Mouse (Mus musculus) cerebellum, adult 2 months (tissue): Measurements from ENCODE around the gene Zfp948. TPM values are rescaled to one million over a fixed set of nuclear protein-coding genes. Genes with fewer than 3 reads are reported as not detected.

Experiments used
- DNase-seq, 2 experiments: peaks; one replicate each; pipeline ENCODE4 v3.0.0; 2021
- H3K27ac ChIP-seq: fragments of 200-500 bp; 2 replicates; pipeline ENCODE4 v1.5.1; 2012; ENCODE audit warnings: low read length, control low read depth, inconsistent platforms; ENCODE audit not compliant: insufficient read depth
- H3K27me3 ChIP-seq: fragments of 200-500 bp; 2 replicates; pipeline ENCODE4 v1.6.1; 2012; ENCODE audit warnings: inconsistent platforms, mild to moderate bottlenecking, low read length, moderate library complexity; ENCODE audit not compliant: control insufficient read depth, insufficient read depth
- H3K4me1 ChIP-seq: fragments of 200-500 bp; 2 replicates; pipeline ENCODE4 v1.6.1; 2011; ENCODE audit warnings: low read length; ENCODE audit not compliant: control insufficient read depth, insufficient read depth
- H3K4me3 ChIP-seq: fragments of 200-500 bp; replicated peaks from 2 replicates; pipeline ENCODE3; 2011; ENCODE audit warnings: mild to moderate bottlenecking, low read depth, low read length, control low read depth; ENCODE audit not compliant: insufficient read depth
- CTCF ChIP-seq: fragments of 200-500 bp; IDR thresholded peaks from 2 replicates; pipeline ENCODE4 v1.5.1; 2011; ENCODE audit warnings: low read depth, mild to moderate bottlenecking, control low read depth, low read length, moderate library complexity, borderline replicate concordance; ENCODE audit not compliant: insufficient read depth
- POLR2A ChIP-seq: fragments of 200-500 bp; IDR thresholded peaks from 2 replicates; pipeline ENCODE4 v1.6.1; 2011; ENCODE audit warnings: low read length, control low read depth, borderline replicate concordance; ENCODE audit not compliant: insufficient read depth
- WGBS: fragments of 180-500 bp; shearing (Covaris S2); methylation state at CpG from one replicate; pipeline ENCODE4 v1.1.7; 2018; 5-methylcytosine and 5-hydroxymethylcytosine counted together
- polyA plus RNA-seq: library from polyadenylated mRNA; depleted of rRNA; stranded (reverse); fragments of >200 nt; gene quantifications from 2 replicates; pipeline ENCODE4 v1.2.3, GENCODE M21; 2012

Gene Zfp948
- polyA plus RNA-seq, 1 experiment, result 8.9 TPM

DNA sequence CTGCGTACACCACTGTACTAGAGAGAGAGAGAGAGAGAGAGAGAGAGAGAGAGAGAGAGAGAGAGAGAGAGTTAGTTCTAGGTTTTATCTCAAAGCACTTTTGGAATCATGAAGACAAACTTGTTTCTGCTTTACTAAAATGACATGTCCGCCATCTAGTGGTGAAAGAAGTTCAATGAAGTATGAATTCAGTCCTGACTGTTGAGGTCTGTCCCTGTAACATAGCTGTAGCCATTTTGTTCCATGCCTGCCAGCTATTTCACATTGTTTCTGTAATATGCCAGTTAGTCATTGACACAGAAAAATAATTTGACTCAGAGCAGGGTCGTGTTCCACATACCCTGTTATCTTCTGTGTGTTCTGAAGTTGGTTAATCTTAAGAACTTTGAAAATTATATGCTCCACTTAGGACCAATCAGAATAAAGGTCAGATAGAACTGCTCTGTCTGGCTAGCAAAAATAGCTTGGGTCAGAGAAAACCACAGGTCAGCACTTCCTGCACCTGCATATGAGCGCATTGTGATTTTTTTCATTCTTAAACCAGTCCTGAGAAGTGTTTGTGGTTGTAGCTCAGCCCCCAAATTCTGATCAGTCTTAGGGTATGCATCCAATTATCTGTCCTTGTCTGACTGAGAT is 32.2 kb upstream of the Zfp948 start:
- H3K4me1 ChIP-seq, result peaks cover 3% of the 10 kb centered on the region; the same call in 1 of the 2 replicates
- no peaks in the 10 kb centered on the region for H3K27me3 ChIP-seq
- DNase-seq, result peak; percentile 23 to 83
- WGBS, result 2% methylated on average over 4 of the region's 4 CpGs
- H3K4me3 ChIP-seq, result no peak overlapping the region
- peak overlapping the region; percentile 29 for H3K27ac ChIP-seq
- TF ChIP-seq CTCF (peak; percentile 50; the same call in 1 of the 2 replicates), POLR2A (no peak)

DNA sequence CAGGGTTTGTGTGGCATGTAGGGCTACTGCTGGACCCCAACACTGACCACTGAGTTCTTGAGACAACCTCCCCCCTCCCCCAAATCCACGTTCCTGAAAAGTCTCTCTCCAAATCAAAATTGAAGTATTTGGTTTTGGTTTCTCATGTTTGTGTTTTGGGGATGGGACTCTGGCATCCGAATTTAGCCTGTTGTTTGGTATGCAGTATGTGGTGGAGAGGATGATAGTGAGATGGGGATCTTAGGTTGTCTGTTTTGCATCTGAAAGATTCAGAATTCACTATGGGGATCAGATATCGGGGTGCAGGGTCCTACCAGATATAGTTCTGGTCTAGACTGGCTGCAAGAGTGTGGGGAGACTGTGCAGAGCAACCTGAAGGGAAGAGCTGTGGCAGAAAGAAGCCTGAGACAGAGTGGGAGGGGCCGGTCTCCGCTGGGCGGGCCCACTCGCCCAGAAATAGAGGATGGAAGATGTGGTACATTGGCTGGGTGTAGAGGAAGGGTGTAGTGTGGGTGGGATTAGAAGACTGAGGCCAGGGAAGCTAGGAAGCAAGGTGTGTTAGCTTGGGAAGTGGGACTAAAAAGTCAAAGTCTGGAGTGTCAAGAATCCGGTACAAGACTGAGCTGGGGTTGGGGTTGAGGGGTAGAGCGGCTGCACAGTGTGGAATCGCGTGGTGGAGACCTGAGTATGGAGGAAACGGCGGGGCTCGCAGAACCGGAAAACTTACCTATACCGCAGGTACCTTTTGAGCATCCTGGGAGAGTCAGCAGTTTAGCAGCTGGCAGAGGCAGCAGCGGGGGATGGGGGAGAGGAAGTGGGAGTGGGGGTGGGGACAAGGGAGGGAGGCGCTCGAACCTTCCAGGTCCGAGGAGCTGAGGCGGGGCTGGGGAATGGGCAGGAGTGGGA is 31.5 kb upstream of the Zfp948 start, which contains the start of gene Zfp52:
Zfp52 (plus strand) TSS at position 444 of the 906 bp plus-strand sequence.
- DNase-seq, result peak; percentile 68 to 73
- H3K4me1 ChIP-seq, result peaks cover 3% of the 10 kb centered on the region; the same call in 1 of the 2 replicates
- peak within 1 kb of the TSS; percentile 85 for H3K4me3 ChIP-seq
- TF ChIP-seq POLR2A, result 0 out of 2 replicates have a peak, but pooled peaks have one; percentile 38
- TF ChIP-seq CTCF, result no peak
- H3K27me3 ChIP-seq, result no peaks in the 10 kb centered on the region
- peak within 1 kb of the TSS; percentile 29 for H3K27ac ChIP-seq
- WGBS, result 4% methylated on average over 20 of the region's 21 CpGs

DNA sequence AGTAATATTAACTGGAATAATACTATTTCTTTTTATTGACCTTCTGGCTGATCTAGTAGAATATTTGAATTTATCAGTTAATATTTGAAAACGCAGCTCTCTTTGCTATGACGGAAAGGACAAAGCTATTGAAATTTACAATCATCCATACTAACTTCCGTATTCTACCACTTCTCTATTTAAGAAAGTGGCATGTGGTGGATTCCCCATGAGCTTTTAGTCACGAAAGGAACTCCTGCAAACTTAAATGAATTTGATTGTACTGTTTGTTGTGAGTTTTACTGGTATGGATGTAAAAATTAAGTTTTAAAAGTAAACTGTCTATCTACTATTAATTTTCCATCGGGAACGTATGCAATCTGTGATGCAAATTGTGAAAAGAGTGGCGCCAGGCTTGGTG is 30.7 kb upstream of the Zfp948 start:
- TF ChIP-seq CTCF, result no peak
- no peak for TF ChIP-seq POLR2A
- peaks cover 3% of the 10 kb centered on the region; the same call in 1 of the 2 replicates for H3K4me1 ChIP-seq
- H3K27ac ChIP-seq, result no peak overlapping the region
- DNase-seq, result no peak
- 48% methylated on average over 7 of the region's 7 CpGs for WGBS
- H3K27me3 ChIP-seq, result no peaks in the 10 kb centered on the region
- H3K4me3 ChIP-seq, result peak overlapping the region; percentile 85

DNA sequence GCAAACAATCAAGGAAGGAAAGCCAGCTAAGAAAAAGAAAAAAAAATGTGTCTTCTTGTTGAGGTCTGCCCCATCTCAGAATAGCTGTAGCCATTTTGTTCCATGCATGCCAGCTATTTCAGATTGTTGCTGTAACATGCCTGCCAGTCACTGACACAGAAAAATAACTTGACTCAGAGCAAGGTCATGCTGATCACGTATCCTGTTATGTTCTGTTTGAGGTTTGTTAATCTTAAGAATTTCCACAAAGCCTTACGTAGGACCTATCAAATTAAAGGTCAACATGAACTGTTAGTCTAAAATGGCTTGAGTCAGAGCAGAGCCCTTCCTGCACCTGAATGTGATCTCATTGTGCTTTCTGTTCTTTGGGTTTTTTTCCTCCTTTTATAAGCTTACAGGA is 30.1 kb upstream of the Zfp948 start:
- TF ChIP-seq CTCF, result no peak
- TF ChIP-seq POLR2A, result no peak
- Histone ChIP-seq H3K27ac (no peak overlapping the region), H3K27me3 (no peaks in the 10 kb centered on the region), H3K4me3 (no peak overlapping the region), H3K4me1 (peaks cover 3% of the 10 kb centered on the region; the same call in 1 of the 2 replicates)
- WGBS, result 79% methylated on average over 2 of the region's 2 CpGs
- no peak for DNase-seq

DNA sequence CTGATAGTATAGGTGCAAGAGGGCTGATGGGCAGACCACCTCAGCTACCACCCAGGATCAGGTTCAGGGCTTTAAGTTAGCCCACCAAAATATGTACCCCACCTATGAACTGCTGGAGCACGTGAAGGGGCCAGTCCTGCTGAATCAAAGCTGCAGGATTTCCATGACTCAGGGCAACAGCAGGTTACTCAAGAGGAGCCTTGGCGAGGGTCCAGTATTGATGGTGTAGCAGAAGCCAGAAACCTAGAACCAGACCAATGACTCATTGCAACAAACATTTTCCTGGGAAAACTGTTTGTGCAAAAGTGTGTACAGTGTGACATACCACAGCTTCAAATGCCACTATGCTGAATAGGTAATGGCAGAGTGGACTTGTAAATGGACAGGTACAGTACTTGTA is 9.0 kb upstream of the Zfp948 start:
- H3K27me3 ChIP-seq, result no peaks in the 10 kb centered on the region
- H3K4me1 ChIP-seq, result 0 out of 2 replicates have a peak, but pooled peaks cover 5% of the 10 kb centered on the region
- no peak overlapping the region for H3K4me3 ChIP-seq
- DNase-seq, result peak; percentile 26 to 58
- no peak overlapping the region for H3K27ac ChIP-seq
- TF ChIP-seq CTCF (no peak), POLR2A (no peak)
- WGBS, result 48% methylated on average over 2 of the region's 2 CpGs

DNA sequence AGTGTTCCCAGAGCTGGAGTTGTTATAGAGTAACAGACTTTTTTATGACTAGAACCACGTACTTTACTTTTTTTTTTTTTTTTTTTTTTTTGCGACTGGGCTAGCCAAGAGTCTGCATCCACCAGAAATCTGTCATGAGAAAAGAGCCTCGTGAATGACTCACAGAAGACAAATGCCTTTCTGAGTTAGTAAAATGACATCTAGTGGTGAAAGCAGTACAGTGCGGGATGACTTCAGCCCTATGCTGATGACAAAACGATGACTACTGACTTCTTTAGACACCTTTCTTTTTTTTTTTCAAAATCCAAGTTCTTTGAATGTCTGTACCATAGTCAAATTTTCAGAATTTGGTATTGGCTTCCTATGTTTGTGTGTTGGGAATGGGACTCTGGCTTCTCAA is 588 bp upstream of the Zfp948 start:
- WGBS, result under 1% methylated on average over 5 of the region's 5 CpGs
- TF ChIP-seq POLR2A (no peak), CTCF (peak; percentile 31; the same call in 1 of the 2 replicates)
- H3K27ac ChIP-seq, result peak overlapping the region; percentile 80; the same call in 1 of the 2 replicates
- no peak overlapping the region for H3K4me3 ChIP-seq
- peak; percentile 38 to 73 for DNase-seq
- no peaks in the 10 kb centered on the region for H3K27me3 ChIP-seq
- H3K4me1 ChIP-seq, result no peaks in the 10 kb centered on the region; the same call in none of the 2 replicates

DNA sequence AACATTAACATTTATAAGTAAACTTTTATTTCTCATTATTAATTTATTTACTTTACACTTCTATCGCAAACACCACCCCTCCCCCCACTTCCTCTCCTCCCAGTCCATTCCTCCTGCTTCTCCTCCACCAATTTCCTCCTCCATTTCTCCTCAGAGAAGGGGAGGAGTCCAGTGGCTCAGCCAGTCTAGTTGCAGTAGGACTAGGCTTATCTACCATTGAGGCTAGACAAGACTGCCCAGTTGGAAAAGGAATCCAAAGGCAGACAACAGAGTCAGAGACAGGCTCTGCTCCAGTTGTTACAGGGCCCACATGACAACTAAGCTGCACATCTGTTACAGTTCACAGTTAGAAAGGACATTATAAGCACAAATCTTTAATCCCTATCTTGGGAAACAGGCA is 888 bp downstream of the Zfp948 start:
- DNase-seq, result peak in 1 of 2 experiments; percentile 10
- H3K4me3 ChIP-seq, result peak overlapping the region; percentile 42

DNA sequence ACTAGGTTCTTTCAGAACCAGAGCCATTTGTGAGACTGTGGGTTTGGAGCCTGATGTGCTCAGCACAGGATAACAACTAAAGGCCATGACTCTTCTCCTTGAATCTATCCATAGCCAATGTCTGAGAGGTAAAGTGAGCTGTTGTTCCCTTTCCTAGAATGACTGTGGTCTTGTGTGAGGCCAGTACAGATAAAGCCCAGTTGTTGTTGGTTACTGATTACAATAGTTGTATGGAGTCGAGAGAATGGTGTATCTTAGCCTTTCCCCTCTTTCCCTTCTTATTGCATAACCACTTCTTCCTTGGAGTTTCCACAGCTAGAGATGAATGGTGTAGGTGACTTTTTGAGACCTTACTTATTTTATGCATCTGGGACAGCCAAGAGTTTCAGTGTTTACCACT is 12.3 kb downstream of the Zfp948 start:
- TF ChIP-seq CTCF (no peak), POLR2A (no peak)
- Histone ChIP-seq H3K4me3 (no peak overlapping the region), H3K27ac (no peak overlapping the region), H3K27me3 (no peaks in the 10 kb centered on the region), H3K4me1 (no peaks in the 10 kb centered on the region)
- 91% methylated on average over 1 of the region's 1 CpGs for whole genome bisulfite sequencing
- DNase-seq, result no peak

More for the DNA sequence above, 888 bp downstream of the Zfp948 start:
- no peak overlapping the region for H3K27ac ChIP-seq
- no peaks in the 10 kb centered on the region for H3K27me3 ChIP-seq
- WGBS, result 57% methylated on average over 1 of the region's 1 CpGs
- H3K4me1 ChIP-seq, result no peaks in the 10 kb centered on the region; the same call in none of the 2 replicates
- TF ChIP-seq POLR2A (no peak), CTCF (no peak)
